Mouse (Mus musculus): Measurements from ENCODE around the gene Olfr1438-ps1. TPM values are rescaled to one million over a fixed set of nuclear protein-coding genes. Genes with fewer than 3 reads are reported as not detected.
"Not testable (repeated sequence)": the region's sequence is repeated elsewhere in the genome, so short reads cannot be mapped to it uniquely, and the experiment has no call there.

The Olfr1438-ps1 gene
- polyA plus RNA-seq (2014; fragmentation: Nextera tagmentation; extraction: Ambion mirVana): not detected in 2 replicates

GRCm38 (mm10) chr19:12335810-12336209 lies at the start of gene Olfr1438-ps1:
Olfr1438-ps1 (minus strand) TSS chr19:12335910.
- 82% methylated on average over 3 of the region's 3 CpGs for WGBS
- H3K27ac ChIP-seq (replicated peaks; ENCODE audit: low read depth, low read length): no peak within 1 kb of the TSS
- no peak within 1 kb of the TSS for H3K9ac ChIP-seq (ENCODE audit: low read length)
- DNase-seq (ENCODE audit: low spot score): no peak
- H3K4me2 ChIP-seq (ENCODE audit: low read depth, severe bottlenecking): no peak within 1 kb of the TSS
- H3K4me3 ChIP-seq (ENCODE audit: low read depth, low read length): no peak within 1 kb of the TSS
- ATAC-seq (ENCODE audit: insufficient number of reproducible peaks, low FRiP score, low TSS enrichment, low read depth): no peak
- no peaks in the 10 kb centered on the region for H3K27me3 ChIP-seq (ENCODE audit: control insufficient read depth, insufficient read depth, low read length)
- no peaks in the 10 kb centered on the region for H3K4me1 ChIP-seq (ENCODE audit: control insufficient read depth, insufficient read depth, low read length)
- no peaks in the 10 kb centered on the region for H3K36me3 ChIP-seq (ENCODE audit: control insufficient read depth, insufficient read depth, low read length)
- H3K9me3 ChIP-seq (ENCODE audit: control insufficient read depth, low read length): no peaks in the 10 kb centered on the region

- Histone ChIP-seq H3K4me3 (ENCODE audit: low read depth, low read length) (no peak overlapping the region), H3K27me3 (ENCODE audit: control insufficient read depth, insufficient read depth, low read length) (no peaks in the 10 kb centered on the region), H3K36me3 (ENCODE audit: control insufficient read depth, insufficient read depth, low read length) (no peaks in the 10 kb centered on the region), H3K4me1 (ENCODE audit: control insufficient read depth, insufficient read depth, low read length) (no peaks in the 10 kb centered on the region), H3K27ac (replicated peaks; ENCODE audit: low read depth, low read length) (no peak overlapping the region), H3K4me2 (ENCODE audit: low read depth, severe bottlenecking) (no peak overlapping the region), H3K9ac (ENCODE audit: low read length) (no peak overlapping the region), H3K9me3 (ENCODE audit: control insufficient read depth, low read length) (no peaks in the 10 kb centered on the region)
- ATAC-seq (ENCODE audit: insufficient number of reproducible peaks, low FRiP score, low TSS enrichment, low read depth): no peak
- WGBS: 84% methylated on average over 2 of the region's 2 CpGs
- DNase-seq (ENCODE audit: low spot score): no peak
These were observed 38.8 kb upstream of the Olfr1438-ps1 start for GRCm38 (mm10) chr19:12374465-12375025.

GRCm38 (mm10) chr19:12373004-12373403 lies 37.3 kb upstream of the Olfr1438-ps1 start:
- no peak for ATAC-seq (ENCODE audit: insufficient number of reproducible peaks, low FRiP score, low TSS enrichment, low read depth)
- H3K9me3 ChIP-seq (ENCODE audit: control insufficient read depth, low read length): no peaks in the 10 kb centered on the region
- no peak overlapping the region for H3K4me3 ChIP-seq (ENCODE audit: low read depth, low read length)
- H3K27ac ChIP-seq (replicated peaks; ENCODE audit: low read depth, low read length): no peak overlapping the region
- H3K27me3 ChIP-seq (ENCODE audit: control insufficient read depth, insufficient read depth, low read length): no peaks in the 10 kb centered on the region
- H3K9ac ChIP-seq (ENCODE audit: low read length): no peak overlapping the region
- H3K4me2 ChIP-seq (ENCODE audit: low read depth, severe bottlenecking): no peak overlapping the region
- no peaks in the 10 kb centered on the region for H3K36me3 ChIP-seq (ENCODE audit: control insufficient read depth, insufficient read depth, low read length)
- WGBS: 78% methylated on average over 3 of the region's 3 CpGs
- no peaks in the 10 kb centered on the region for H3K4me1 ChIP-seq (ENCODE audit: control insufficient read depth, insufficient read depth, low read length)
- DNase-seq (ENCODE audit: low spot score): no peak

GRCm38 (mm10) chr19:12325001-12325400 lies 10.7 kb downstream of the Olfr1438-ps1 start, which contains the start of gene Olfr1437:
Olfr1437 (minus strand) TSS chr19:12325101.
- Histone ChIP-seq H3K36me3 (ENCODE audit: control insufficient read depth, insufficient read depth, low read length) (no peaks in the 10 kb centered on the region), H3K4me1 (ENCODE audit: control insufficient read depth, insufficient read depth, low read length) (no peaks in the 10 kb centered on the region), H3K9me3 (ENCODE audit: control insufficient read depth, low read length) (no peaks in the 10 kb centered on the region), H3K27me3 (ENCODE audit: control insufficient read depth, insufficient read depth, low read length) (no peaks in the 10 kb centered on the region), H3K9ac (ENCODE audit: low read length) (no peak within 1 kb of the TSS), H3K4me2 (ENCODE audit: low read depth, severe bottlenecking) (no peak within 1 kb of the TSS), H3K27ac (replicated peaks; ENCODE audit: low read depth, low read length) (no peak within 1 kb of the TSS), H3K4me3 (ENCODE audit: low read depth, low read length) (no peak within 1 kb of the TSS)
- no peak for DNase-seq (ENCODE audit: low spot score)
- 53% methylated on average over 2 of the region's 2 CpGs for WGBS
- ATAC-seq (ENCODE audit: insufficient number of reproducible peaks, low FRiP score, low TSS enrichment, low read depth): no peak

GRCm38 (mm10) chr19:12299030-12299429 lies 36.7 kb downstream of the Olfr1438-ps1 start, which contains the start of gene Olfr1436:
Olfr1436 (minus strand) TSS chr19:12299130.
- 85% methylated on average over 1 of the region's 1 CpGs for WGBS
- not testable (repeated sequence) for H3K4me2 ChIP-seq (ENCODE audit: low read depth, severe bottlenecking); H3K9me3 ChIP-seq (ENCODE audit: control insufficient read depth, low read length); H3K27me3 ChIP-seq (ENCODE audit: control insufficient read depth, insufficient read depth, low read length); H3K4me3 ChIP-seq (ENCODE audit: low read depth, low read length); H3K27ac ChIP-seq (replicated peaks; ENCODE audit: low read depth, low read length); DNase-seq (ENCODE audit: low spot score); ATAC-seq (ENCODE audit: insufficient number of reproducible peaks, low FRiP score, low TSS enrichment, low read depth); H3K36me3 ChIP-seq (ENCODE audit: control insufficient read depth, insufficient read depth, low read length); H3K4me1 ChIP-seq (ENCODE audit: control insufficient read depth, insufficient read depth, low read length); H3K9ac ChIP-seq (ENCODE audit: low read length)

GRCm38 (mm10) chr19:12292979-12293378 lies 42.7 kb downstream of the Olfr1438-ps1 start:
- Histone ChIP-seq H3K4me2 (ENCODE audit: low read depth, severe bottlenecking) (no peak overlapping the region), H3K27me3 (ENCODE audit: control insufficient read depth, insufficient read depth, low read length) (no peaks in the 10 kb centered on the region), H3K4me3 (ENCODE audit: low read depth, low read length) (no peak overlapping the region), H3K9ac (ENCODE audit: low read length) (no peak overlapping the region), H3K36me3 (ENCODE audit: control insufficient read depth, insufficient read depth, low read length) (no peaks in the 10 kb centered on the region), H3K9me3 (ENCODE audit: control insufficient read depth, low read length) (no peaks in the 10 kb centered on the region), H3K27ac (replicated peaks; ENCODE audit: low read depth, low read length) (no peak overlapping the region), H3K4me1 (ENCODE audit: control insufficient read depth, insufficient read depth, low read length) (no peaks in the 10 kb centered on the region)
- DNase-seq (ENCODE audit: low spot score): no peak
- no peak for ATAC-seq (ENCODE audit: insufficient number of reproducible peaks, low FRiP score, low TSS enrichment, low read depth)

GRCm38 (mm10) chr19:12279554-12279953 lies 56.2 kb downstream of the Olfr1438-ps1 start, which contains the start of gene Olfr1434:
Olfr1434 (plus strand) TSS chr19:12279854.
- Histone ChIP-seq H3K9me3 (ENCODE audit: control insufficient read depth, low read length) (no peaks in the 10 kb centered on the region), H3K9ac (ENCODE audit: low read length) (no peak within 1 kb of the TSS), H3K27me3 (ENCODE audit: control insufficient read depth, insufficient read depth, low read length) (no peaks in the 10 kb centered on the region), H3K36me3 (ENCODE audit: control insufficient read depth, insufficient read depth, low read length) (no peaks in the 10 kb centered on the region), H3K4me3 (ENCODE audit: low read depth, low read length) (no peak within 1 kb of the TSS), H3K4me1 (ENCODE audit: control insufficient read depth, insufficient read depth, low read length) (no peaks in the 10 kb centered on the region), H3K4me2 (ENCODE audit: low read depth, severe bottlenecking) (no peak within 1 kb of the TSS), H3K27ac (replicated peaks; ENCODE audit: low read depth, low read length) (no peak within 1 kb of the TSS)
- no peak for DNase-seq (ENCODE audit: low spot score)
- no peak for ATAC-seq (ENCODE audit: insufficient number of reproducible peaks, low FRiP score, low TSS enrichment, low read depth)
- WGBS: 68% methylated on average over 2 of the region's 2 CpGs
